Mouse (Mus musculus): ENCODE measurements at regions not wholly inside any gene's neighbourhood (a gene's known extent, or its start where the extent isn't known, plus 50 kb on each side); places are given as distances from the start of the nearest gene placed in this dataset.

DNA sequence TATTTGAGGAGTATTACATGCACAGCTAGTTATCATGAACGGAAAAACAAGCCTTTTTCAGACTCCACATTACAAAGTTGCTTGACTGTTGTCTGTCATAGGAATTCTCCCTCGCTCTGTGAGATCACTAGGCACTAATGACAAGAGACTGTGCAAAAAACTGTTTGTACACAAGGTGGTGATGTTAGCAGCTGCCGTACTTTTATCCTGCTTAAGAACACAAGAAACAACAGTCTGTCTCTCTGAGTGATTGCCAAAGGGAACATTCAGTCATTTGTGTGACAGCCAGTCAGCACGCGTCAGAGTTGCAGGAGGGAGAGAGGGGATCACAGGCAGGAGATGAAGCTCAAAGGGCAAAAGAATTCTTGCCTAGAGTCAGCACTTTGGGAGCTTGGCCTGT lies 141.0 kb upstream of the Sox2 start:
- Histone ChIP-seq H3K9me3 (replicated peaks; ENCODE audit: control insufficient read depth, low read length) (no peaks in the 10 kb centered on the region), H3K36me3 (ENCODE audit: control insufficient read depth, insufficient read depth) (no peaks in the 10 kb centered on the region), H3K27ac (ENCODE audit: low read length) (no peak overlapping the region), H3K4me1 (ENCODE audit: control insufficient read depth, low read depth, low read length) (no peaks in the 10 kb centered on the region), H3K4me3 (ENCODE audit: low read depth, low read length) (no peak overlapping the region), H3K4me2 (ENCODE audit: low read depth, low read length) (no peak overlapping the region), H3K9ac (ENCODE audit: low read depth, low read length) (no peak overlapping the region), H3K27me3 (ENCODE audit: control insufficient read depth, insufficient read depth, low read depth, low read length) (no peaks in the 10 kb centered on the region)
- ATAC-seq (ENCODE audit: low read depth), result no peak
- WGBS (ENCODE audit: insufficient replicate concordance), result 58% methylated on average over 5 of the region's 5 CpGs

- H3K27ac ChIP-seq (ENCODE audit: low read length), result no peak overlapping the region
- H3K9me3 ChIP-seq (replicated peaks; ENCODE audit: control insufficient read depth, low read length), result no peaks in the 10 kb centered on the region
- H3K4me2 ChIP-seq (ENCODE audit: low read depth, low read length), result no peak overlapping the region
- ATAC-seq (ENCODE audit: low read depth), result no peak
- no peaks in the 10 kb centered on the region for H3K4me1 ChIP-seq (ENCODE audit: control insufficient read depth, low read depth, low read length)
- no peak overlapping the region for H3K4me3 ChIP-seq (ENCODE audit: low read depth, low read length)
- no peaks in the 10 kb centered on the region for H3K36me3 ChIP-seq (ENCODE audit: control insufficient read depth, insufficient read depth)
- H3K9ac ChIP-seq (ENCODE audit: low read depth, low read length), result no peak overlapping the region
- WGBS (ENCODE audit: insufficient replicate concordance), result 38% methylated on average over 3 of the region's 3 CpGs
- H3K27me3 ChIP-seq (ENCODE audit: control insufficient read depth, insufficient read depth, low read depth, low read length), result no peaks in the 10 kb centered on the region
These were observed 145.7 kb upstream of the Sox2 start for GRCm38 (mm10) chr3:34504573-34504894.

GRCm38 (mm10) chr3:34503874-34504572 lies 146.2 kb upstream of the Sox2 start:
- Histone ChIP-seq H3K4me1 (ENCODE audit: control insufficient read depth, low read depth, low read length) (no peaks in the 10 kb centered on the region), H3K27me3 (ENCODE audit: control insufficient read depth, insufficient read depth, low read depth, low read length) (no peaks in the 10 kb centered on the region), H3K4me3 (ENCODE audit: low read depth, low read length) (no peak overlapping the region), H3K27ac (ENCODE audit: low read length) (no peak overlapping the region), H3K4me2 (ENCODE audit: low read depth, low read length) (no peak overlapping the region), H3K9ac (ENCODE audit: low read depth, low read length) (no peak overlapping the region), H3K9me3 (replicated peaks; ENCODE audit: control insufficient read depth, low read length) (no peaks in the 10 kb centered on the region), H3K36me3 (ENCODE audit: control insufficient read depth, insufficient read depth) (no peaks in the 10 kb centered on the region)
- ATAC-seq (ENCODE audit: low read depth), result no peak
- 66% methylated on average over 13 of the region's 13 CpGs for WGBS (ENCODE audit: insufficient replicate concordance)

- no peak overlapping the region for H3K27ac ChIP-seq (ENCODE audit: low read length)
- H3K4me1 ChIP-seq (ENCODE audit: control insufficient read depth, low read depth, low read length), result no peaks in the 10 kb centered on the region
- no peaks in the 10 kb centered on the region for H3K9me3 ChIP-seq (replicated peaks; ENCODE audit: control insufficient read depth, low read length)
- no peak overlapping the region for H3K4me3 ChIP-seq (ENCODE audit: low read depth, low read length)
- no peak overlapping the region for H3K9ac ChIP-seq (ENCODE audit: low read depth, low read length)
- H3K4me2 ChIP-seq (ENCODE audit: low read depth, low read length), result no peak overlapping the region
- no peaks in the 10 kb centered on the region for H3K27me3 ChIP-seq (ENCODE audit: control insufficient read depth, insufficient read depth, low read depth, low read length)
- ATAC-seq (ENCODE audit: low read depth), result no peak
- WGBS (ENCODE audit: insufficient replicate concordance), result 75% methylated on average over 8 of the region's 8 CpGs
- no peaks in the 10 kb centered on the region for H3K36me3 ChIP-seq (ENCODE audit: control insufficient read depth, insufficient read depth)
These were observed 153.4 kb upstream of the Sox2 start for GRCm38 (mm10) chr3:34496839-34497238.

- Histone ChIP-seq H3K27ac (ENCODE audit: low read length) (no peak overlapping the region), H3K4me3 (ENCODE audit: low read depth, low read length) (no peak overlapping the region), H3K4me1 (ENCODE audit: control insufficient read depth, low read depth, low read length) (no peaks in the 10 kb centered on the region), H3K9ac (ENCODE audit: low read depth, low read length) (no peak overlapping the region), H3K9me3 (replicated peaks; ENCODE audit: control insufficient read depth, low read length) (no peaks in the 10 kb centered on the region), H3K36me3 (ENCODE audit: control insufficient read depth, insufficient read depth) (no peaks in the 10 kb centered on the region), H3K4me2 (ENCODE audit: low read depth, low read length) (no peak overlapping the region), H3K27me3 (ENCODE audit: control insufficient read depth, insufficient read depth, low read depth, low read length) (no peaks in the 10 kb centered on the region)
- no peak for ATAC-seq (ENCODE audit: low read depth)
- 43% methylated on average over 3 of the region's 3 CpGs for WGBS (ENCODE audit: insufficient replicate concordance)
These were observed 154.6 kb upstream of the Sox2 start for GRCm38 (mm10) chr3:34495615-34496014.

DNA sequence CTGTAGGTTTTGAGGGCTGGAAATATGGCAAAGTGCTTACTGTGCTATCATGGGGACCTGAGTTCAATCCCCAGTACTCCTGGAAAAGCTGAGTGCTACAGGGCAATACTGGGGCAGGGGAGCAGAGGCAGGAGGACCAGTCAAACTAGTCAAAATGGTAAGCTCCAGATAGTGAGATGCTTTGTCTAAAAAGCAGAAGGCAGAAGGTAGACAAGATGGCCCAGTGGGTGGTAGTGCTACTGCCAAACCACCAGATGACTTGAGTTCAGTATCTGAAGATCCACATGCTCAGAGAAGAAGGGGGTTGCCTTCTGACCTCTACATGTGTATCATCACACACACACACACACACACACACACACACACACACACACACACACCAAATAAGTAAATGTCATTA lies 156.3 kb upstream of the Sox2 start:
- no peak overlapping the region for H3K9ac ChIP-seq (ENCODE audit: low read depth, low read length)
- H3K27me3 ChIP-seq (ENCODE audit: control insufficient read depth, insufficient read depth, low read depth, low read length), result no peaks in the 10 kb centered on the region
- no peak overlapping the region for H3K4me2 ChIP-seq (ENCODE audit: low read depth, low read length)
- no peaks in the 10 kb centered on the region for H3K4me1 ChIP-seq (ENCODE audit: control insufficient read depth, low read depth, low read length)
- no peak overlapping the region for H3K4me3 ChIP-seq (ENCODE audit: low read depth, low read length)
- H3K27ac ChIP-seq (ENCODE audit: low read length), result no peak overlapping the region
- no peak for ATAC-seq (ENCODE audit: low read depth)
- no peaks in the 10 kb centered on the region for H3K9me3 ChIP-seq (replicated peaks; ENCODE audit: control insufficient read depth, low read length)
- no peaks in the 10 kb centered on the region for H3K36me3 ChIP-seq (ENCODE audit: control insufficient read depth, insufficient read depth)

GRCm38 (mm10) chr3:34489008-34489407 lies 161.2 kb upstream of the Sox2 start:
- no peak overlapping the region for H3K4me3 ChIP-seq (ENCODE audit: low read depth, low read length)
- no peaks in the 10 kb centered on the region for H3K27me3 ChIP-seq (ENCODE audit: control insufficient read depth, insufficient read depth, low read depth, low read length)
- no peaks in the 10 kb centered on the region for H3K9me3 ChIP-seq (replicated peaks; ENCODE audit: control insufficient read depth, low read length)
- 53% methylated on average over 2 of the region's 2 CpGs for WGBS (ENCODE audit: insufficient replicate concordance)
- no peak overlapping the region for H3K4me2 ChIP-seq (ENCODE audit: low read depth, low read length)
- ATAC-seq (ENCODE audit: low read depth), result no peak
- H3K9ac ChIP-seq (ENCODE audit: low read depth, low read length), result no peak overlapping the region
- H3K36me3 ChIP-seq (ENCODE audit: control insufficient read depth, insufficient read depth), result no peaks in the 10 kb centered on the region
- no peaks in the 10 kb centered on the region for H3K4me1 ChIP-seq (ENCODE audit: control insufficient read depth, low read depth, low read length)
- H3K27ac ChIP-seq (ENCODE audit: low read length), result no peak overlapping the region

DNA sequence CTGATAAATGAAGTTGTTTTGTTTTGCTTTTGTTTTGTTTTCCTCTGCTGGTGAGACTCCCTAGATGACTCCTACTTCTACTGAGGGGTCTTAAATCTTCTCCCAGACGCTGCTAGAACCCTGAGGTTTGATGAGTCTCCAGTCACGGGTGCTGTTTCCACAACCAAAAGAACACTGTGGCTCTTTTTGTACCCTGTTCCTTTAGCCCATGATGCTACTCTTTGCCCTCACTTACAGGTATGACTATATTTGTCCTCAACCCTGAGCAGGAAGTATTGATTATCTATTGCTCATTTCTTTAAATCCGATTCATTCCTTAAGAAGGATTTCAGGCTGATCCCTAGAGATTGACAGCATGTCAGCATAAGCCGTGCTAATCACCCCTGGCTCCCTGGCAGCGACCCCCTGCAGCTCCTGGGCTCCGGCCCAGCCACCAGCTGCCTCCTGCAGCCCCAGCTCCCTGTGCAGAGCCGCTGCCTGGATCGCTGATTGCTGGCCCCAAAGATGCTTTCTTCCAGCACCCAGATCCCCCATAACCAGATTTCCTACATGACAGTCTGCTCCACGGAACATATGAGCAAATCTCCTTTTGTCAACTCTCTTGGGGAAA lies 163.7 kb upstream of the Sox2 start:
- WGBS (ENCODE audit: insufficient replicate concordance), result 14% methylated on average over 9 of the region's 9 CpGs
- Histone ChIP-seq H3K9ac (ENCODE audit: low read depth, low read length) (no peak overlapping the region), H3K27ac (ENCODE audit: low read length) (no peak overlapping the region), H3K4me2 (ENCODE audit: low read depth, low read length) (no peak overlapping the region), H3K36me3 (ENCODE audit: control insufficient read depth, insufficient read depth) (no peaks in the 10 kb centered on the region), H3K9me3 (replicated peaks; ENCODE audit: control insufficient read depth, low read length) (no peaks in the 10 kb centered on the region), H3K4me3 (ENCODE audit: low read depth, low read length) (no peak overlapping the region), H3K27me3 (ENCODE audit: control insufficient read depth, insufficient read depth, low read depth, low read length) (no peaks in the 10 kb centered on the region), H3K4me1 (ENCODE audit: control insufficient read depth, low read depth, low read length) (no peaks in the 10 kb centered on the region)
- ATAC-seq (ENCODE audit: low read depth), result no peak

DNA sequence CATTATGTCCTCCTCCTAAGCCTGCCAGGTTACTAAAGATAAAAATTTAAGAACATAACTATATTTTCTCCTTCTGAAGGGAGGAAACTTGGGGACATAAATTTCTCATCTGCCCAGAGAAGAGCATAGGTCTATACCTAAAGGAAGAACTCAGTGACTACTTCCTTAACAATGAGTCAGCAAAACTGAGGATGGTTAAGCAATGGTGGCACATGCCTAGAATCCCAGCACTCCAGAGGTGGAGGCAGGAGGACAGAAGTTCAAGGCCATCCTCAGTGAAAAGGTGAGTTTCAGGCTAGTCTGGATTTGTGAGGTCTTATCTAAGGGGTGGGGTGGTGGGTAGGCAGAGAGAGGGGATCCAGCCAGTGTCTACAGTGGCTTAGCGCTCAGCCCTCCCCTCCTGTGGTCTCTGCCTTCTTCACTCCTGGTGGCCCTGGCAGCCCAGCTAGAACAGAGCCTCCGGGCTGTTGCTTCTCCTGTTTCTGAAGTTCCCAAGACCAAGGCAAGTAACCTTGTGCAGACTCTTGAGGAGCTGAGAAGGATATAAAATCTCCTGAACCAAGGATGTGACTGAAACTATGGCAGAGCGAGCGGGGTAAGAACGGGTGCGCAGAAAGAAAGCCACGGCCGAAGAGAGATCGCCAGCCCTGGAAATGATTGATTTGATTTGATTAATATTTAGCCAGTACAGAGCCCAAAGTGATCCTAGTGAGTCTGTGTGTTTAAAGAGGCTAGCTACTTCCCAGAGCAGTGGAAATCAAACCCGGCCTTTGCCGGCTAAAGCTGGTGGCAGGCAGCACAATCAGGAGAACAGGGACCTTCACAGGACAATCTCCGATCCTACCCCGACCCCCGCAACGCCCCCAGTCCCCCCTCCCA lies 164.6 kb upstream of the Sox2 start:
- no peak overlapping the region for H3K27ac ChIP-seq (ENCODE audit: low read length)
- H3K4me3 ChIP-seq (ENCODE audit: low read depth, low read length), result no peak overlapping the region
- ATAC-seq (ENCODE audit: low read depth), result peak; percentile 84
- H3K4me1 ChIP-seq (ENCODE audit: control insufficient read depth, low read depth, low read length), result no peaks in the 10 kb centered on the region
- H3K9me3 ChIP-seq (replicated peaks; ENCODE audit: control insufficient read depth, low read length), result no peaks in the 10 kb centered on the region
- no peak overlapping the region for H3K9ac ChIP-seq (ENCODE audit: low read depth, low read length)
- peak overlapping the region; percentile 10; the same call in 1 of the 2 replicates for H3K4me2 ChIP-seq (ENCODE audit: low read depth, low read length)
- no peaks in the 10 kb centered on the region for H3K27me3 ChIP-seq (ENCODE audit: control insufficient read depth, insufficient read depth, low read depth, low read length)
- 47% methylated on average over 15 of the region's 15 CpGs for WGBS (ENCODE audit: insufficient replicate concordance)
- no peaks in the 10 kb centered on the region for H3K36me3 ChIP-seq (ENCODE audit: control insufficient read depth, insufficient read depth)
